Mouse (Mus musculus) limb, embryonic 12.5 days (tissue): Measurements from ENCODE around the gene Kcna7. TPM values are rescaled to one million over a fixed set of nuclear protein-coding genes. Genes with fewer than 3 reads are reported as not detected.
"Not testable (repeated sequence)": the region's sequence is repeated elsewhere in the genome, so short reads cannot be mapped to it uniquely, and the experiment has no call there.

ENCODE experiments used
- ATAC-seq: fragments of 200-750 bp; cut with Nextera tagmentation; 2 replicates; pipeline ENCODE4 v1.8.0; 2017; ENCODE audit warnings: low read depth, moderate TSS enrichment; ENCODE audit not compliant: insufficient number of reproducible peaks, insufficient read depth, low FRiP score, low TSS enrichment
- H3K27ac ChIP-seq: fragments of 300-500 bp; sonication (generic); 2 replicates; pipeline ENCODE4 v1.5.1; 2016; ENCODE audit warnings: mild to moderate bottlenecking, moderate library complexity
- H3K27me3 ChIP-seq: fragments of 300-500 bp; sonication (generic); 2 replicates; pipeline ENCODE4 v1.6.1; 2016; ENCODE audit warnings: mild to moderate bottlenecking, moderate library complexity
- H3K36me3 ChIP-seq: fragments of 300-500 bp; sonication (generic); 2 replicates; pipeline ENCODE4 v1.6.1; 2016; ENCODE audit warnings: mild to moderate bottlenecking, moderate library complexity
- H3K4me1 ChIP-seq: fragments of 300-500 bp; sonication (generic); replicated peaks from 2 replicates; pipeline ENCODE4 v1.6.1; 2016
- H3K4me2 ChIP-seq: fragments of 300-500 bp; sonication (generic); 2 replicates; pipeline ENCODE4 v1.6.1; 2016; ENCODE audit warnings: mild to moderate bottlenecking, moderate library complexity
- H3K4me3 ChIP-seq: fragments of 300-500 bp; sonication (generic); replicated peaks from 2 replicates; pipeline ENCODE4 v1.5.1; 2016; ENCODE audit warnings: mild to moderate bottlenecking
- H3K9ac ChIP-seq: fragments of 300-500 bp; sonication (generic); replicated peaks from 2 replicates; pipeline ENCODE4 v1.6.1; 2016; ENCODE audit warnings: mild to moderate bottlenecking, moderate library complexity
- H3K9me3 ChIP-seq: fragments of 300-500 bp; sonication (generic); 2 replicates; pipeline ENCODE4 v1.6.1; 2016; ENCODE audit warnings: mild to moderate bottlenecking, moderate library complexity
- WGBS: fragments of 180-500 bp; shearing (Covaris S2); methylation state at CpG from one replicate; pipeline ENCODE4 v1.1.7; 2016; 5-methylcytosine and 5-hydroxymethylcytosine counted together
- polyA plus RNA-seq: library from polyadenylated mRNA; unstranded; fragments of >200 nt; fragmentation: Nextera tagmentation; extraction: Ambion mirVana; gene quantifications from 2 replicates; pipeline ENCODE4 v1.2.1, GENCODE M21; 2016

The Kcna7 gene
- polyA plus RNA-seq, 1 experiment from 2014 or later = 0.18 TPM

DNA sequence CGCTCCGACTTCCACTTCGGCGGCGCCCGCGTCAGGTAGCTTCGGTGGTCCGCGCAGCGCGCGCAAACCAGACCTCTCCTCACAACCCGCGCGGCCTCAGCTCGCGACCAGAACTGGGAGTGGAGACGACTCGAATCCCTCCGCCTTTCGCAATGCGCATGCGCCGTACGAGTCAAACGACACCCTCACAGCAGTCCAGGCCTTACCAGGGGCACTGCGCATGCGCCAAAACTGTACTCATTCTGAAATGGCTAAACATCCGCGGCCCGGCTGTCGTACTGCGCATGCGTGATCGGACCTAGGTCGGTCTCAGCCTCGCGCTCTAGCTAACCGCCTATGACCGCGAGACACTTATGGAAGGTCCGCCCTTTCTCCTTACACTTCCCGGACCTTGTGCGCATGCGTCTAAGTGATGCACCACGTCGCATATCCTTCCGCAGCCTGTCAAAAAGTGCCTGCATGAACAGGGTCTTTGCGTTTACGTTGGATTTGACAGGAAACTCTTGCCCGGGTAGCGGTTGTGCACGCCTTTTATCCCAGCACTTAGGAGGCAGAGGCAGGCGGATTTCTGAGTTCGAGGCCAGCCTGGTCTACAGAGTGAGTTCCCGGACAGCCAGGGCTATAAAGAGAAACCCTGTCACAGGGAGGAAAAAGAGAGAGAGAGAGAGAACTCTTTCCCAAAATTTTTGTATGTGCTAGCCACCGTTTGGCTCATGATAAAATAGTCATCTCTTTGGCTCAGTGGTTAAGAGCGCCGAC lies 9.7 kb upstream of the Kcna7 start, which contains the start of gene Snrnp70:
Snrnp70 (minus strand) TSS at position 165 of the 759 bp plus-strand sequence.
- Histone ChIP-seq H3K9ac (peak within 1 kb of the TSS; percentile 96), H3K4me3 (peak within 1 kb of the TSS; percentile 86), H3K4me2 (peak within 1 kb of the TSS; percentile 98), H3K27me3 (no peaks in the 10 kb centered on the region), H3K36me3 (peaks cover 31% of the 10 kb centered on the region), H3K27ac (peak within 1 kb of the TSS; percentile 100), H3K9me3 (no peaks in the 10 kb centered on the region), H3K4me1 (peaks cover 16% of the 10 kb centered on the region)
- WGBS = under 1% methylated on average over 60 of the region's 60 CpGs
- ATAC-seq = peak; percentile 96

DNA sequence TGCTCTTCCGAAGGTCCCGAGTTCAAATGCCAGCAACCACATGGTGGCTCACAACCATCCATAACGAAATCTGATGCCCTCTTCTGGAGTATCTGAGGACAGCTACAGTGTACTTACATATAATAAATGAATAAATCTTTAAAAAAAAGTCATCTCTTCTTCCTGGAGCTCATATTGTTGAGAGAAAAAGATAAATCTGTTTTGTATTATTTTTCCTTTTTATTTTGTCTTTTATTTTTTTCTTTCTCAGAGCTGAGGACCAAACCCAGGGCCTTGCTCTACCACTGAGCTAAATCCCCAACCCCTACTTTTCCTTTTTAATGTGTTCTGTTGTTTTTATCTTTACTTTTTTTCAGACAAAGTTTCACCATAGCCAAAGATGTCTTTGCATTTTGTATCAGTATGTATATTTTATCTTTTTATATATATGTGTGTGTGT lies 9.1 kb upstream of the Kcna7 start:
- peak overlapping the region; percentile 86 for H3K4me3 ChIP-seq
- H3K27ac ChIP-seq = peak overlapping the region; percentile 81
- H3K9me3 ChIP-seq, H3K9ac ChIP-seq, ATAC-seq, H3K27me3 ChIP-seq: not testable (repeated sequence)
- whole genome bisulfite sequencing = 8% methylated on average over 3 of the region's 3 CpGs
- peaks cover 16% of the 10 kb centered on the region for H3K4me1 ChIP-seq
- H3K36me3 ChIP-seq = peaks cover 26% of the 10 kb centered on the region
- H3K4me2 ChIP-seq = peak overlapping the region; percentile 57

DNA sequence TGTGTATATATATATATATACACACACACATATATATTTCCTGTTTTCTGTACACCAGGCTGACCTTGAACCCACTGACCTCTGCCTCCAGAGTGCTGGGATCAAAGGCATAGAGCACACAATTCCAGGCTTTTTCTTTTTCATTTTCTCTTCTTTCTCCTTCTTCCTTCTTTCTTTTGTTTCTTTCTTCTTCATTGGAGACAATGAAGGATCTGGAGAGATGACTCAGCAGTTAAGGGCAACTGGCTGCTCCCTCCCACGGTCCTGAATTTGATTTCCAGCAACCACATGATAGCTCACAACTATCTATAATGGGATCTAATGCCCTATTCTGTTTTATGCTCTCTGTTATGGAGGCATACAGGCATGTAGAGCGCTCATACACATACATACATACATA lies 8.7 kb upstream of the Kcna7 start:
- ATAC-seq = no peak
- Histone ChIP-seq H3K4me2 (no peak overlapping the region), H3K9ac (no peak overlapping the region), H3K9me3 (no peaks in the 10 kb centered on the region), H3K27ac (no peak overlapping the region), H3K36me3 (peaks cover 22% of the 10 kb centered on the region), H3K27me3 (no peaks in the 10 kb centered on the region), H3K4me3 (no peak overlapping the region), H3K4me1 (peaks cover 16% of the 10 kb centered on the region)
- 74% methylated on average over 2 of the region's 2 CpGs for WGBS

DNA sequence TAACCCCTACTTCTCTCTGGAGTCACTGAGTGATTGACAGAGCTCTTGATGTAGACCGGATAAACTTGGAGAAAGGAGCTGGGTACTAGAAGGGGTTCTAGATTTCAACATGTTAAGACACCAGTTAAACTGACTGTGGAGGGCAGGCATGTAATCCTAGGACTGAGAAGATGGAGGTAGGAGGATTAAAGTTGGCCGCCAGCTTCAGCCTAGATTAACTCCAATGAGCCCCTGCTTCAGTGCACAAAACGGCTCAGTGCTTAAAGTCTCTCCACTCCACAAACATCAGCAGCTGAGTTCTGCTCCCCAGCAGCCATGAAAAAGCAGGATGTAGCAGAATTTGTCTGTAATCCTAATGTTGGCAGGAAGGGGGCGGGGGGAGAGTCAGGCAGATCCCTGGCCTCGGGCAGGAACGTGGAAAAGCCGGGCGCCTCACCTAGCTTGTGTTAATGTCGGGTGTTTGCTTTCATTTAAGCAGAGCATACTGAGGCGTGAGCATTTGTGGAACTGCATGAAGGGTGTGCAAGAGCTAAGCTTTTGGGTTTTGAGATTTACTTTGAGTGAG lies 3.9 kb upstream of the Kcna7 start:
- no peak overlapping the region for H3K4me2 ChIP-seq
- peaks cover 7% of the 10 kb centered on the region; the same call in 1 of the 2 replicates for H3K4me1 ChIP-seq
- H3K9ac ChIP-seq = no peak overlapping the region
- H3K36me3 ChIP-seq = no peaks in the 10 kb centered on the region
- no peaks in the 10 kb centered on the region for H3K9me3 ChIP-seq
- peaks cover 19% of the 10 kb centered on the region for H3K27me3 ChIP-seq
- H3K4me3 ChIP-seq = no peak overlapping the region
- WGBS = 76% methylated on average over 10 of the region's 10 CpGs
- no peak for ATAC-seq
- H3K27ac ChIP-seq = no peak overlapping the region

DNA sequence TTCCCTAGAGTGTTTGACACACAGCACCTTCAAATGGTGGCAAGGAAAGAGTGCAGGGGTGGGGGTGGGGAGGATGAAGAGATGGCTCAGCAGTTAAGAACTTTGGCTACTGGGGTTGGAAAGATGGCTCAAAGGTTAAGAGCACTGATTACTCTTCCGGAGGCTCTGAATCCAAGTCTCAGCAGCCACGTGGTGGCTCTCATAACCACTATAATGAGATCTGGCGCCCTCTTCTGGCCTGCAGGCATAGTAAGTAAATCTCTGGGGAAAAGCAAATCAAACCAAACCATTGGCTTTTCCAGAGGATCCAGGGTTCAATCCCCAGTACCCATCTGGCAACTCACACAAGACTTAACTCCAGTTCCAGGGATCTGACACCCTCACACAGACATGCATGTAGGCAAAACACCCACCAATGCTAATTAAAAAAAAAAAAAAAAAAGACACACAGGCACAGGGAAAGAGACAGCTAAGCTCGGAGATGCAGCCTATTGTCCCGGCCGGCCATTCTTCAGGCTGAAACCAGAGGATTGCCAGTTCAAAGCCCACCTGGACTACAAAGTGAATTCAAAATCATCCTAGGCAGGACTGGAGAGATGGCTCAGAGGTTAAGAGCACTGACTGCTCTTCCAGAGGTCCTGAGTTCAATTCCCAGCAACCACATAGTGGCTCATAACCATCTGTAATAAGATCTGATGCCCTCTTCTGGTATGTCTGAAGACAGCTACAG lies 1.8 kb upstream of the Kcna7 start:
- Histone ChIP-seq H3K4me2 (no peak overlapping the region), H3K27ac (no peak overlapping the region), H3K36me3 (no peaks in the 10 kb centered on the region), H3K27me3 (peaks cover 40% of the 10 kb centered on the region), H3K9ac (no peak overlapping the region), H3K4me1 (peaks cover 9% of the 10 kb centered on the region; the same call in 1 of the 2 replicates), H3K9me3 (0 out of 2 replicates have a peak, but pooled peaks cover 5% of the 10 kb centered on the region), H3K4me3 (no peak overlapping the region)
- ATAC-seq = no peak
- WGBS = 47% methylated on average over 6 of the region's 6 CpGs

DNA sequence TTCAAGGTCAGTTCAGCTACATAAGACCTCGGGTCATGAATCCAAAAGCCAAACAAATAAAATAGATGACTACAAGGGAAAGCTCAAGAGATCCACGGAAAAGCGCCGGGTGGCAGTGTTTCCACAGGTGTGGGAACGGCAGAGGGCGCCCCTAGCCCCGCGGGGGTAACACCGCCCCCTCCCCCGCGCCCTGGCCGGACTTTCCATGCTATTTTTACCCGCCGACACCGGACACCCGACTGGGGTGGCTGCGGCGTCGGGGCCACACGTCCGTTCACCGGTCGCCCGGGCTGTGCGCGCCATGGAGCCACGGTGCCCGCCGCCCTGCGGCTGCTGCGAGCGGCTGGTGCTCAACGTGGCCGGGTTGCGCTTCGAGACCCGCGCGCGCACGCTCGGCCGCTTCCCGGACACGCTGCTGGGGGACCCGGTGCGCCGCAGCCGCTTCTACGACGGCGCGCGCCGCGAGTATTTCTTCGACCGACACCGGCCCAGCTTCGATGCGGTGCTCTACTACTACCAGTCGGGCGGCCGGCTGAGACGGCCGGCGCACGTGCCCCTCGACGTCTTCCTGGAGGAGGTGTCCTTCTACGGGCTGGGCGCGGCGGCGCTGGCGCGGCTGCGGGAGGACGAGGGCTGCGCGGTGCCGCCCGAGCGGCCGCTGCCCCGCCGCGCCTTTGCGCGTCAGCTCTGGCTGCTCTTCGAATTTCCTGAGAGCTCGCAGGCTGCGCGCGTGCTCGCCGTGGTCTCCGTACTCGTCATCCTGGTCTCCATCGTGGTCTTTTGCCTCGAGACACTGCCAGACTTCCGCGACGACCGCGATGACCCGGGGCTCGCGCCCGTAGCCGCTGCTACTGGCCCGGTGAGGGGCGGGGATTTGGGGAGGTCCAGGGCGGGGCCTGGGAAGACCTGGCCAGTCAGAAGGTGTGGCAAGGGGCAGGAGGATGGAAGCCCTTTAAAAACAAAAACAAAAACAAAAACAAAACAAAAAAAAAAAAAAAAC lies 1.0 kb downstream of the Kcna7 start:
- peaks cover 68% of the 10 kb centered on the region for H3K27me3 ChIP-seq
- peak overlapping the region; percentile 56 for H3K9ac ChIP-seq
- H3K4me2 ChIP-seq = peak overlapping the region; percentile 63
- ATAC-seq = no peak
- 0 out of 2 replicates have a peak, but pooled peaks cover 5% of the 10 kb centered on the region for H3K9me3 ChIP-seq
- no peak overlapping the region for H3K27ac ChIP-seq
- H3K4me3 ChIP-seq = peak overlapping the region; percentile 44
- peaks cover 9% of the 10 kb centered on the region; the same call in 1 of the 2 replicates for H3K4me1 ChIP-seq
- H3K36me3 ChIP-seq = no peaks in the 10 kb centered on the region
- 1% methylated on average over 97 of the region's 114 CpGs for WGBS

DNA sequence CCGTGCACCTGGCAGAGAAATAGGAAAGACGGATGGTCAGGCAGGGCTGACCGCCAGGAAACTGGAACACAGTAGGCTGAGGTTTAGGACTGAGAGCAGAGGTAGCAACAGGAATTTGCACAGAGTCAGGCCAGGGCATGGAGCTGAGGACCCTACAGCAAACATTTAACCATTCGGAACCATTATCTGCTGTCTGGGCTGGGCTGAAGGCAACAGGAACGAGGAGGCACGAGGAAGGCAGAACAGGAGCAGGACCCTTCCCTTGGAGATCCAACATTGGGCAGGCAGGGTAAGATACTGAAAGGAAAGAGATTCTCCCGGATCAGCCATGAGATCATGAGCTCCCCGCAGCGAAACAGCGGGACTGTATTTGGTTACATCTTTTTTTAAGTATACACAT lies 2.4 kb downstream of the Kcna7 start:
- Histone ChIP-seq H3K4me1 (peaks cover 9% of the 10 kb centered on the region; the same call in 1 of the 2 replicates), H3K9ac (no peak overlapping the region), H3K27me3 (peaks cover 80% of the 10 kb centered on the region), H3K9me3 (0 out of 2 replicates have a peak, but pooled peaks cover 5% of the 10 kb centered on the region), H3K4me3 (no peak overlapping the region), H3K27ac (no peak overlapping the region), H3K36me3 (no peaks in the 10 kb centered on the region), H3K4me2 (no peak overlapping the region)
- WGBS = 82% methylated on average over 10 of the region's 10 CpGs
- ATAC-seq = no peak

DNA sequence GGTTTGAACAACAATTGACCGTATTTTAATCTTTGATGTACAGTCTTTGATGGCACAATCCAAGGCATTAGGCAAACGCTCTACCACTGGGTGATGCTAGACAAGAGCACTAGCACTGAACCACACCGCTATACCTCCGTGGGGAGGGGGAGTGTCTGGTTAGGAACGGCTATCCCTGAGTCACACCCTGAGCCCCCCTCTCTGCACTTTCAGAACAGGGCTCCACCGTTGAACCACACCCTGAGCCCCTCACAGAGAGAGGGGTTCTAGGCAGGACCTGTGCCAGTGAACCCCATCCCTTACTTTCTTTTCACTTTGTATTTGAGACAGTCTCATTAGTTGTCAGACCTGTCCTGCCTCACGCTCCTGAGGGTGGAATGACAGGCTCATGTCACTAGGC lies 2.9 kb downstream of the Kcna7 start:
- Histone ChIP-seq H3K4me2 (no peak overlapping the region), H3K27ac (no peak overlapping the region), H3K4me1 (peaks cover 13% of the 10 kb centered on the region), H3K27me3 (peaks cover 86% of the 10 kb centered on the region), H3K9ac (no peak overlapping the region), H3K9me3 (0 out of 2 replicates have a peak, but pooled peaks cover 5% of the 10 kb centered on the region), H3K36me3 (no peaks in the 10 kb centered on the region), H3K4me3 (no peak overlapping the region)
- ATAC-seq = no peak
- 72% methylated on average over 7 of the region's 7 CpGs for WGBS

DNA sequence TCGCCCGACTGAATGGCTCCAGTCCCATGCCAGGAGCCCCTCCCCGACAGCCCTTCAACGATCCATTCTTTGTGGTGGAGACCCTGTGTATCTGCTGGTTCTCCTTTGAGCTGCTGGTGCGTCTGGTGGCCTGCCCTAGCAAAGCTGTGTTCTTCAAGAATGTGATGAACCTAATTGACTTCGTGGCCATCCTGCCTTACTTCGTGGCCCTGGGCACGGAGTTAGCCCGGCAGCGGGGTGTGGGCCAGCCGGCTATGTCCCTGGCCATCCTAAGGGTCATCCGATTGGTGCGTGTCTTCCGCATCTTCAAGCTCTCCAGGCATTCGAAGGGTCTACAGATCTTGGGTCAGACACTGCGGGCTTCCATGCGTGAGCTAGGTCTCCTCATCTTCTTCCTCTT lies 3.5 kb downstream of the Kcna7 start:
- peaks cover 92% of the 10 kb centered on the region for H3K27me3 ChIP-seq
- no peak overlapping the region for H3K4me3 ChIP-seq
- H3K4me2 ChIP-seq = no peak overlapping the region
- no peak overlapping the region for H3K9ac ChIP-seq
- H3K27ac ChIP-seq = no peak overlapping the region
- WGBS = 86% methylated on average over 17 of the region's 17 CpGs
- no peak for ATAC-seq
- H3K9me3 ChIP-seq = 0 out of 2 replicates have a peak, but pooled peaks cover 5% of the 10 kb centered on the region
- peaks cover 19% of the 10 kb centered on the region for H3K4me1 ChIP-seq
- H3K36me3 ChIP-seq = no peaks in the 10 kb centered on the region

DNA sequence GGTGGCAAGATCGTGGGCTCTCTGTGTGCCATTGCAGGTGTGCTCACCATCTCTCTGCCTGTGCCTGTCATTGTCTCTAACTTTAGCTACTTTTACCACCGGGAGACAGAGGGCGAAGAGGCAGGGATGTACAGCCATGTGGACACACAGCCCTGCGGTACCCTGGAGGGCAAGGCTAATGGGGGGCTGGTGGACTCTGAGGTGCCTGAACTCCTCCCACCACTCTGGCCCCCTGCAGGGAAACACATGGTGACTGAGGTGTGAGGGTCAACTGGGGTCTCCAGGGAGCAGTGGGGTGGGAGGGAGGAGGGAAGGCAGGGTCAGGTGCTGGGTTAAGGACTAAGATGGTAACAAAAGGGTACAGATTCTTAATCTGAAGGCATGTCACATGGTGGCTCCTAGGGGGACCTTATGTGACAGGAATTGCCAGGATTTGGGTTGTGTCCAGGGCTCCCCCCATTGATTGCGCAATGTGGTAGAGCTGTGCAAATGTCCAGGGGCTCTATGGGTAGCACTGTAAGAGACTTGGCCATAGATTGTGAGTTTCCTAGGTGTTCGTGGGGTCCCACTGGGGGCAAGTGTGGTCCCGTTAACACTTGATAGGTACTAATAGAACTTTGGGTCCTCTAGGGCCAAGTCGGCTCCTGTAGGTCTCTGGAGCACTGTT lies 4.2 kb downstream of the Kcna7 start:
- H3K4me1 ChIP-seq = peaks cover 25% of the 10 kb centered on the region
- H3K4me2 ChIP-seq = no peak overlapping the region
- no peak overlapping the region for H3K9ac ChIP-seq
- H3K9me3 ChIP-seq = 0 out of 2 replicates have a peak, but pooled peaks cover 5% of the 10 kb centered on the region
- H3K27ac ChIP-seq = no peak overlapping the region
- 80% methylated on average over 8 of the region's 8 CpGs for WGBS
- peaks cover 98% of the 10 kb centered on the region for H3K27me3 ChIP-seq
- ATAC-seq = no peak
- H3K4me3 ChIP-seq = no peak overlapping the region
- H3K36me3 ChIP-seq = no peaks in the 10 kb centered on the region
